Mouse (Mus musculus) liver, postnatal 0 days (tissue): ENCODE results near the gene Rdh1.

ENCODE experiments used
- CTCF ChIP-seq: sonication (generic); IDR thresholded peaks from 2 replicates; pipeline ENCODE4 v1.5.1; 2016; ENCODE audit warnings: antibody characterized with exemption, low read depth
- EP300 ChIP-seq: IDR thresholded peaks from 2 replicates; pipeline ENCODE4 v1.6.1; 2016; ENCODE audit warnings: antibody characterized with exemption, low read depth, mild to moderate bottlenecking

DNA sequence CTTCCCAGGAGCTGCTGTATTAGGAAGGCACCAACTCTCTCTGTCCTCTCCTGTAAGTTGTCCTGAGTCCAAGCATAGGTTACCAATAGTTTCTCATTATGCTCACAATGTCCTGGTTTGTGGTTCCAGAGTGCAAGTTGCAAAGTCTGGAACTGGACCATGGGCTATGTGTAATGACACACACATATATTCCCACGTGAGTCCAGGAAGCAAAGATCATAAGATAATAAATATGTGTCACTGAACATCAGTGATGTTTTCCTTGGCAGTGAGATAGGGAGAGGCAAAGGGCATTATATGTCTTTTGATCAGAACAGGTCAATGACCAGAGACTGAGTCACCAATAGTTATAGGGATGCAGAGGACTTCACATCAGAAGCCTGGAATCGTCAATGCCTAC is 16.5 kb downstream of the Rdh1 start, which contains the start of gene Rdh9:
- TF ChIP-seq CTCF (no peak), EP300 (peak; percentile 82)
